In genomic region chr10:85928499-85929207, GRCm38 (mm10) we compare ENCODE assay signal across 8 mouse cellular contexts. TPM values are rescaled to one million over a fixed set of nuclear protein-coding genes. Genes with fewer than 3 reads are reported as not detected.
A peak's percentile ranks its signal among the peaks of the same experiment; 100 is the strongest.
DNase-seq lines count a peak whose midpoint lies in the region; ATAC-seq lines count a peak whose summit lies in the region.

No protein-coding gene starts in this region.

- peak; percentile 88 for DNase-seq in MN1 (ENCODE audit: low spot score)
- peak; percentile 89 for DNase-seq in cerebellum, adult 11-12 months
- DNase-seq in forelimb bud, embryonic 11.5 days (ENCODE audit: low read depth, low spot score) = peak; percentile 77
- DNase-seq in left cerebral cortex, adult 8-10 months (ENCODE audit: low spot score in 2 of 2) = peak; percentile 72 to 79
- DNase-seq in right cerebral cortex, adult 2 months (ENCODE audit: low spot score in 2 of 2) = peak; percentile 80
- DNase-seq in urinary bladder, postnatal 25 days (ENCODE audit: low spot score) = peak; percentile 48

- peak; percentile 84 for ATAC-seq in inflammation-experienced regulatory T-cells, adult 6 months
- ATAC-seq in megakaryocyte, adult 5-6 weeks (ENCODE audit: poor library complexity, severe bottlenecking) = peak; percentile 84

RNA-seq across cellular contexts. Expression of gene Ascl4, which starts 1.2 kb away (rescaled TPM):
- under 1 TPM in 2 of 3 experiments, not detected in 1; 0.29 to 0.39 TPM for polyA plus RNA-seq in inflammation-experienced regulatory T-cells, adult 6 months (2017; shearing (Covaris generic))
- 1 to 10 TPM in 1 of 4 experiments, under 1 TPM in 2, not detected in 1; 0.19 to 1.1 (median 0.59) TPM for total RNA-seq in left cerebral cortex, adult 8-10 months (2022)
- not detected in 2 replicates for total RNA-seq in megakaryocyte, adult 5-6 weeks (2015)
- not detected in 2 replicates for total RNA-seq in megakaryocyte, adult 5-6 weeks (2017)

RNA-seq across cellular contexts. Expression of gene Prdm4, which starts 11.7 kb away (rescaled TPM):
- 1 to 10 TPM; 4.2 to 7.1 (median 6.1) TPM for polyA plus RNA-seq in inflammation-experienced regulatory T-cells, adult 6 months (2017; shearing (Covaris generic))
- total RNA-seq in left cerebral cortex, adult 8-10 months (2022) = 10 to 100 TPM; 27.6 to 31.2 (median 29.4) TPM
- 19.7 and 19.8 TPM in 2 replicates for total RNA-seq in megakaryocyte, adult 5-6 weeks (2015)
- 22.5 and 24.2 TPM in 2 replicates for total RNA-seq in megakaryocyte, adult 5-6 weeks (2017)

RNA-seq across cellular contexts. Expression of gene Rtcb, which starts 29.0 kb away (rescaled TPM):
- polyA plus RNA-seq in inflammation-experienced regulatory T-cells, adult 6 months (2017; shearing (Covaris generic)) = 100 to 1,000 TPM; 135 to 170 (median 165) TPM
- 100 to 1,000 TPM; 117 to 135 (median 128) TPM for total RNA-seq in left cerebral cortex, adult 8-10 months (2022)
- total RNA-seq in megakaryocyte, adult 5-6 weeks (2015) = 34.3 and 38.8 TPM in 2 replicates
- total RNA-seq in megakaryocyte, adult 5-6 weeks (2017) = 79.5 and 91.3 TPM in 2 replicates

Comparison
In these comparisons a context has a peak if more than half of its experiments do, and no peak if none do; other contexts are left out.
1. Peak in every context shown above with its lines: DNase-seq and ATAC-seq.